Mouse (Mus musculus) heart, postnatal 0 days (tissue): ENCODE results near the gene Iqcd.

Experiments
- CTCF ChIP-seq: IDR thresholded peaks from 2 replicates; pipeline ENCODE4 v1.5.1; 2016; ENCODE audit warnings: antibody characterized with exemption, control low read depth, low read depth
- EP300 ChIP-seq: IDR thresholded peaks from 2 replicates; pipeline ENCODE4 v1.6.1; 2016; ENCODE audit warnings: antibody characterized with exemption, low read depth

GRCm38 (mm10) chr5:120612442-120612821 lies 23.6 kb downstream of the Iqcd start, which contains the start of the genes Rita1 and Ddx54:
- TF ChIP-seq CTCF, result no peak
- TF ChIP-seq EP300, result peak; percentile 75; the same call in 1 of the 2 replicates
